Mouse (Mus musculus): ENCODE measurements around the gene Zbtb21.

DNA sequence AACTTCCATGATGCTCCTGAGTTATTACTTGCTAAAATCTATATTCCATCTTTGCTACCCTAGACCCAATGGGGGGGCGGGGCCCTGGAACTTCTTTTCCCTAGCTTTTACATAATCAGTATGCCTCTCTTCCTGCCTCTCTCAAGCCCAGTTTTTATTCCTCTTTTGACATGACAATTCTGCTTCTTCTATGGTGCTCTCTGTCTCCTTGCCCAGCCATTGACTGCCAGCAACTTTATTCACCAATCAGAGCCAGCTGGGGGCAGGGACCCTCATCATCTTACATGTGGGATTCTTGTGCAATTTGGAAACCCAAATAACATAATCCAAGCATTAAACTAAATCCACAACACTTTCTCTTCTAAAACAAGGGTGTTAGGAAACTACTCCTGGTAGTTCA lies 18.9 kb upstream of the Zbtb21 start:
- no peak for TF ChIP-seq CTCF (IDR thresholded peaks at IDR 0.05; ENCODE audit: low read depth, low read length)
- no peak for TF ChIP-seq POLR2A (IDR thresholded peaks at IDR 0.05; ENCODE audit: borderline replicate concordance, low read depth, low read length)

Data from bone marrow macrophage, adult 2 months (primary cell).